Mouse (Mus musculus) stomach, postnatal 0 days (tissue): ENCODE results near the gene Smyd4.

Source experiments
- CTCF ChIP-seq: IDR thresholded peaks from 2 replicates; pipeline ENCODE4 v1.5.1; 2016; ENCODE audit warnings: antibody characterized with exemption, low read depth, mild to moderate bottlenecking, moderate library complexity
- EP300 ChIP-seq: optimal IDR thresholded peaks from 2 replicates; pipeline ENCODE3; 2016; ENCODE audit warnings: antibody characterized with exemption

GRCm38 (mm10) chr11:75348199-75348889 lies at the start of gene Smyd4, which contains the start of gene Rpa1:
- no peak for TF ChIP-seq EP300
- no peak for TF ChIP-seq CTCF
